Mouse (Mus musculus) lung, postnatal 0 days (tissue): ENCODE results near the gene Gm9736.
"Not testable (repeated sequence)": the region's sequence is repeated elsewhere in the genome, so short reads cannot be mapped to it uniquely, and the experiment has no call there.

ENCODE experiments used
- CTCF ChIP-seq: IDR thresholded peaks from 2 replicates; pipeline ENCODE4 v1.5.1; 2016; ENCODE audit warnings: antibody characterized with exemption, mild to moderate bottlenecking
- EP300 ChIP-seq: IDR thresholded peaks from 2 replicates; pipeline ENCODE4 v1.6.1; 2016; ENCODE audit warnings: antibody characterized with exemption, mild to moderate bottlenecking, control low read depth

GRCm38 (mm10) chr10:77752312-77752711 is 1.2 kb upstream of the Gm9736 start:
- peak; percentile 27 for TF ChIP-seq CTCF
- TF ChIP-seq EP300, result not testable (repeated sequence)
